ENCODE assay signal across 8 mouse cellular contexts in genomic region chr10:33904530-33905481, GRCm38 (mm10). TPM values are rescaled to one million over a fixed set of nuclear protein-coding genes. Genes with fewer than 3 reads are reported as not detected.
DNase-seq lines count a peak whose midpoint lies in the region; ATAC-seq lines count a peak whose summit lies in the region.

TSS of gene Rsph4a (plus strand) at chr10:33905111.

- H3K9me3 ChIP-seq in embryonic facial prominence, embryonic 15.5 days (replicated peaks) = no peaks in the 10 kb centered on the region
- no peaks in the 10 kb centered on the region for H3K9me3 ChIP-seq in hindbrain, embryonic 10.5 days
- no peaks in the 10 kb centered on the region for H3K9me3 ChIP-seq in liver, embryonic 15.5 days (replicated peaks)

- H3K27me3 ChIP-seq in embryonic facial prominence, embryonic 15.5 days = no peaks in the 10 kb centered on the region
- no peaks in the 10 kb centered on the region for H3K27me3 ChIP-seq in hindbrain, embryonic 10.5 days (ENCODE audit: insufficient read depth, poor library complexity, severe bottlenecking)
- H3K27me3 ChIP-seq in liver, embryonic 15.5 days = no peaks in the 10 kb centered on the region

- peak within 1 kb of the TSS; percentile 48 for H3K4me3 ChIP-seq in embryonic facial prominence, embryonic 15.5 days (replicated peaks)
- H3K4me3 ChIP-seq in hindbrain, embryonic 10.5 days = peak within 1 kb of the TSS; percentile 54
- peak within 1 kb of the TSS; percentile 20 for H3K4me3 ChIP-seq in liver, embryonic 15.5 days (replicated peaks)

- H3K4me1 ChIP-seq in embryonic facial prominence, embryonic 15.5 days = no peaks in the 10 kb centered on the region
- peaks cover 9% of the 10 kb centered on the region; the same call in 1 of the 2 replicates for H3K4me1 ChIP-seq in hindbrain, embryonic 10.5 days (replicated peaks)
- no peaks in the 10 kb centered on the region for H3K4me1 ChIP-seq in liver, embryonic 15.5 days (replicated peaks)

- WGBS in embryonic facial prominence, embryonic 15.5 days = 8% methylated on average over 17 of the region's 17 CpGs
- WGBS in hindbrain, embryonic 10.5 days = 6% methylated on average over 17 of the region's 17 CpGs
- 6% methylated on average over 17 of the region's 17 CpGs for WGBS in liver, embryonic 15.5 days (ENCODE audit: insufficient replicate concordance)

- H3K27ac ChIP-seq in embryonic facial prominence, embryonic 15.5 days (replicated peaks) = no peak within 1 kb of the TSS
- no peak within 1 kb of the TSS for H3K27ac ChIP-seq in hindbrain, embryonic 10.5 days
- H3K27ac ChIP-seq in liver, embryonic 15.5 days (replicated peaks) = no peak within 1 kb of the TSS

- no peak within 1 kb of the TSS for H3K9ac ChIP-seq in embryonic facial prominence, embryonic 15.5 days
- no peak within 1 kb of the TSS for H3K9ac ChIP-seq in liver, embryonic 15.5 days

- H3K36me3 ChIP-seq in embryonic facial prominence, embryonic 15.5 days = no peaks in the 10 kb centered on the region
- H3K36me3 ChIP-seq in hindbrain, embryonic 10.5 days = no peaks in the 10 kb centered on the region
- H3K36me3 ChIP-seq in liver, embryonic 15.5 days (replicated peaks) = no peaks in the 10 kb centered on the region

- DNase-seq in urinary bladder, adult 18-20 months (ENCODE audit: low spot score in 2 of 2) = peak; percentile 35 to 47
- no peak for DNase-seq in urinary bladder, postnatal 10 days (ENCODE audit: low spot score)
- DNase-seq in hindbrain, embryonic 10.5 days (ENCODE audit: low spot score) = peak; percentile 57
- DNase-seq in layer of hippocampus, adult 18-20 months (ENCODE audit: low spot score in 2 of 2) = peak; percentile 68 to 82
- peak; percentile 20 for DNase-seq in ovary, postnatal 14 days (ENCODE audit: low spot score)
- DNase-seq in spleen, adult 18-20 months = no peak

- H3K4me2 ChIP-seq in embryonic facial prominence, embryonic 15.5 days (replicated peaks) = peak within 1 kb of the TSS; percentile 72
- H3K4me2 ChIP-seq in liver, embryonic 15.5 days = peak within 1 kb of the TSS; percentile 57

- peak; percentile 73 for ATAC-seq in embryonic facial prominence, embryonic 15.5 days (ENCODE audit: insufficient number of reproducible peaks, low FRiP score, low TSS enrichment, low read depth)
- ATAC-seq in liver, embryonic 15.5 days (ENCODE audit: insufficient read depth) = peak; percentile 65

RNA-seq across cellular contexts. Expression of gene Rsph4a, which starts in this region (rescaled TPM):
- polyA plus RNA-seq in embryonic facial prominence, embryonic 15.5 days (2015; fragmentation: Nextera tagmentation; extraction: Ambion mirVana) = 1.6 and 3.3 TPM in 2 replicates
- 0.19 and 0.98 TPM in 2 replicates for polyA plus RNA-seq in hindbrain, embryonic 10.5 days (2016; fragmentation: Nextera tagmentation; extraction: Ambion mirVana)
- total RNA-seq in layer of hippocampus, adult 18-20 months (2021) = 1 to 10 TPM; 5.1 to 5.5 TPM
- polyA plus RNA-seq in liver, embryonic 15.5 days (2015; fragmentation: Nextera tagmentation; extraction: Ambion mirVana) = not detected in 2 replicates

Comparison
In these comparisons a context has a peak if more than half of its experiments do, and no peak if none do; other contexts are left out.
1. DNase-seq: peak in urinary bladder, adult 18-20 months (2 of 2), layer of hippocampus, adult 18-20 months (2 of 2) and ovary, postnatal 14 days (single experiment); none in urinary bladder, postnatal 10 days (single experiment) and spleen, adult 18-20 months (0 of 2).
2. Peak in DNase-seq and H3K4me3 ChIP-seq in hindbrain, embryonic 10.5 days; RNA of the gene not detected or under 1 TPM.
3. Peak in ATAC-seq, H3K4me3 ChIP-seq and H3K4me2 ChIP-seq in liver, embryonic 15.5 days; RNA of the gene not detected or under 1 TPM.
4. Peak in every context shown above with its lines, with median percentiles within 50 percentile points of each other: H3K4me3 ChIP-seq.